Mouse (Mus musculus) thymus, adult 2 months (tissue): ENCODE data around the gene Sgsh. TPM values are rescaled to one million over a fixed set of nuclear protein-coding genes. Genes with fewer than 3 reads are reported as not detected.

Experiments
- DNase-seq: peaks from one replicate; pipeline ENCODE4 v3.0.0; 2021
- H3K27ac ChIP-seq: fragments of 200-500 bp; 2 replicates; pipeline ENCODE4 v1.5.1; 2012; ENCODE audit warnings: low read length, control low read depth; ENCODE audit not compliant: control insufficient read depth, insufficient read depth
- H3K27me3 ChIP-seq: fragments of 200-500 bp; 2 replicates; pipeline ENCODE4 v1.6.1; 2012; ENCODE audit warnings: mild to moderate bottlenecking, low read length, moderate library complexity, mixed read lengths; ENCODE audit not compliant: control insufficient read depth, insufficient read depth
- H3K36me3 ChIP-seq: fragments of 200-500 bp; 2 replicates; pipeline ENCODE4 v1.6.1; 2012; ENCODE audit warnings: mild to moderate bottlenecking, low read length, moderate library complexity; ENCODE audit not compliant: control insufficient read depth, insufficient read depth
- H3K4me1 ChIP-seq: fragments of 200-500 bp; replicated peaks from 2 replicates; pipeline ENCODE4 v1.6.1; 2012; ENCODE audit warnings: low read length; ENCODE audit not compliant: control insufficient read depth, insufficient read depth
- H3K4me3 ChIP-seq: fragments of 200-500 bp; 2 replicates; pipeline ENCODE4 v1.5.1; 2012; ENCODE audit warnings: mild to moderate bottlenecking, low read length, control low read depth, moderate library complexity; ENCODE audit not compliant: control insufficient read depth, insufficient read depth
- CTCF ChIP-seq: fragments of 200-500 bp; IDR thresholded peaks from 2 replicates; pipeline ENCODE4 v1.5.1; 2012; ENCODE audit warnings: mild to moderate bottlenecking, control low read depth, low read length, moderate library complexity, borderline replicate concordance; ENCODE audit not compliant: control insufficient read depth, poor library complexity, insufficient read depth; ENCODE audit errors: extremely low read depth
- POLR2A ChIP-seq: fragments of 200-500 bp; IDR thresholded peaks from 2 replicates; pipeline ENCODE4 v1.6.1; 2012; ENCODE audit warnings: mild to moderate bottlenecking, low read length, control low read depth, moderate library complexity; ENCODE audit not compliant: control insufficient read depth, poor library complexity, insufficient read depth; ENCODE audit errors: extremely low read depth
- WGBS: fragments of 180-500 bp; shearing (Covaris S2); methylation state at CpG from one replicate; pipeline ENCODE4 v1.1.7; 2018; 5-methylcytosine and 5-hydroxymethylcytosine counted together
- polyA plus RNA-seq: library from polyadenylated mRNA; depleted of rRNA; stranded (reverse); fragments of >200 nt; gene quantifications from 2 replicates; pipeline ENCODE4 v1.2.3, GENCODE M21; 2012

The Sgsh gene
- polyA plus RNA-seq, 1 experiment = 28.6 TPM

- no peak overlapping the region for H3K27ac ChIP-seq
- H3K4me3 ChIP-seq = no peak overlapping the region
- H3K36me3 ChIP-seq = no peaks in the 10 kb centered on the region
- H3K4me1 ChIP-seq = no peaks in the 10 kb centered on the region
- no peak for TF ChIP-seq CTCF
- TF ChIP-seq POLR2A = no peak
- no peak for DNase-seq
- no peaks in the 10 kb centered on the region for H3K27me3 ChIP-seq
- 72% methylated on average over 17 of the region's 17 CpGs for WGBS
Measured at GRCm38 (mm10) chr11:119314252-119314936, 40.9 kb downstream of the Sgsh start.

DNA sequence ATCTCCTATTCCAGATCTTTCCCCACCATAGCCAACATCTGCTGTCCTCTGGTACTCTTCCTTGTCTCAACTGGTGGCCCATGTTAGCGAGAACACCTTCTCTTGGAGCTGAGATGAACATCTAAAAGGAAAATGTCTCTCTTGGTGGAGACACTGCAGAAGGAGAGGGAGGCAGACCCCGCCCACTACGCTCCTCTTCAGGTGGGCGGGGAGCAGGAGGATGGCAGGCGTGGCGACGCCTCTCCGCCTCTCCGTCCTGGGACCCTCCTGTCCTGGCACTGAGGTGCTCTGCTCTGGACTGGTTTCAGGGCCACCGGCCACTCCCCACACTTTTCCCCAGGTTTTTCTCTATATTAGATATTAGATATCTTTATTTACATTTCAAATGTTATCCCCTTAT, 44.7 kb downstream of the Sgsh start:
- TF ChIP-seq POLR2A (no peak), CTCF (no peak)
- Histone ChIP-seq H3K4me1 (no peaks in the 10 kb centered on the region), H3K4me3 (no peak overlapping the region), H3K36me3 (no peaks in the 10 kb centered on the region), H3K27ac (no peak overlapping the region), H3K27me3 (no peaks in the 10 kb centered on the region)
- WGBS = 34% methylated on average over 10 of the region's 10 CpGs
- no peak for DNase-seq

DNA sequence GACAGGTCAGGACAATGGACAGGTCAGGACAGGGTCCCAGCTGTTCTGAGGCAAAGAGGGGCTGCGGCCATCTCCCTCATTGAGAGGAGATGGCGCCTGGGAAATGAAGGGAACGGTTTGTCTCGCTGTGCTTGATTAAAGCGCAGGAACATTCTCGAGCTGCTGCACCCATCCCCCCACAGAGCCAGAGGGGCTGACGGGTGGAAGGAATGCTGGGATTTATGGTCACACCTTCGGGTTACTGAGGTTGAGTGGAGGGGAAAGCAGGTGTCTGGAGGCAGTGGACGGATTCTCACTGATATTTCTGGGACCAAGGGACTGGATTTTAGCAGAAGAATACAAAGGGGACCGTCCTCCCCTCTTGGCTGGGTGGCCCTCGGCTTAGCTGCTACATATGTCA, 47.4 kb downstream of the Sgsh start:
- H3K27me3 ChIP-seq = no peaks in the 10 kb centered on the region
- WGBS = 61% methylated on average over 11 of the region's 11 CpGs
- no peak for DNase-seq
- TF ChIP-seq POLR2A (no peak), CTCF (no peak)
- no peak overlapping the region for H3K4me3 ChIP-seq
- no peaks in the 10 kb centered on the region for H3K4me1 ChIP-seq
- no peaks in the 10 kb centered on the region for H3K36me3 ChIP-seq
- no peak overlapping the region for H3K27ac ChIP-seq

DNA sequence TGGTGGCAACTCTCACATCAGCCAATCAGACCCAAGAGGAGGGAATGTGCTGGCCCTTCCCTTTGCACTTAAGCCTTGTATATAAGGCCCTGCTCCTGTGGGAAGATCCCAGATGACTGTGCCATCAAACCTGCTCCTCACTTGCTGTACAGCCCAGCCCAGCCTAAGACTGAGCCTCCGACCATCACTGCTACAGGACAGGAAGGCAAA, 47.8 kb downstream of the Sgsh start, which contains the start of gene Card14:
Gene Card14 (plus strand): TSS at position 111 of the 210 bp plus-strand sequence.
- Histone ChIP-seq H3K36me3 (no peaks in the 10 kb centered on the region), H3K4me1 (no peaks in the 10 kb centered on the region), H3K27ac (no peak within 1 kb of the TSS), H3K4me3 (no peak within 1 kb of the TSS), H3K27me3 (no peaks in the 10 kb centered on the region)
- TF ChIP-seq CTCF = no peak
- TF ChIP-seq POLR2A = no peak
- 90% methylated on average over 1 of the region's 1 CpGs for WGBS
- no peak for DNase-seq

GRCm38 (mm10) chr11:119306762-119307657, 48.3 kb downstream of the Sgsh start:
- DNase-seq = no peak
- no peaks in the 10 kb centered on the region for H3K36me3 ChIP-seq
- no peak overlapping the region for H3K4me3 ChIP-seq
- H3K4me1 ChIP-seq = no peaks in the 10 kb centered on the region
- WGBS = 74% methylated on average over 13 of the region's 13 CpGs
- H3K27ac ChIP-seq = no peak overlapping the region
- TF ChIP-seq POLR2A = no peak
- TF ChIP-seq CTCF = no peak
- H3K27me3 ChIP-seq = no peaks in the 10 kb centered on the region

DNA sequence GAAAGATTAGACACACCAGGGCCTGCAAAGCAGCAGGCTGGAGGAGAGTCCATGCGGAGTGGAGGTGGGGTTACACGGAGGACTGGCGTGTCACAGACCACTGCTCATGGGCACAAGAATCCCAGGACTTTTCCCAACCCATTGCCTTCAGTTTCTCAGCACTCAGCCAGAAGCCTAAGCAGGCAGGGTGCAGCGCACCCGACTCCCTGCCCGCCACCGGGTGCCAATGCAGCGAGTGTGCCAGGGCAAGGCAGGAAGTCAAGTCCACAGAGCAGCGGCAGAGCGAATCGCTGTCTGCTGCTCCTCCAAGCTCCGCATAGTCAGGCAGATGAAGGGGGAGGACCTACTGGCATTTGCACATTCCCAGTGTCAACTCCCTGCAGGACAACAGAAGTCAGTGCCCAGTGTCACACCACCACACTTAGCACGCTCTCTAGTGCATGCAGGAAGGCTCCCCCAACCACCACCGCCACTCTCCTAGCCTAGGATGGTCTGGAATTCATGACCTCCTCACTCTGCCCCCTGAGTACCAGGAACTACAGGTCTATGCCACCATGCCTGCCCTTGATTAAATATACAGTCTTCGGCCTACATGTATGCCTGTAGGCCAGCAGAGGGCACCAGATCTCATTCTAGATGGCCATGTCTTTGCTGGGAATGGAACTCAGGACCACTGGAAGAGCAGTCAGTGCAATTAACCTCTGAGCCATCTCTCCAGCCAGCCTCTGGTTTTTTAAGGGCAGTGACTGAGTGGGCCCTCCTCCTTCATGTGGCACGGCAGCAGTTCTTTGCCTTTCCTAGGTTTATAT, 50.2 kb downstream of the Sgsh start:
- H3K27ac ChIP-seq = no peak overlapping the region
- WGBS = 60% methylated on average over 16 of the region's 16 CpGs
- H3K4me3 ChIP-seq = no peak overlapping the region
- TF ChIP-seq CTCF (no peak), POLR2A (no peak)
- peak; percentile 54 for DNase-seq
- no peaks in the 10 kb centered on the region for H3K36me3 ChIP-seq
- no peaks in the 10 kb centered on the region for H3K27me3 ChIP-seq
- H3K4me1 ChIP-seq = peaks cover 5% of the 10 kb centered on the region
